Mouse (Mus musculus): ENCODE measurements around the gene Asb4.

Asb4 gene

DNA sequence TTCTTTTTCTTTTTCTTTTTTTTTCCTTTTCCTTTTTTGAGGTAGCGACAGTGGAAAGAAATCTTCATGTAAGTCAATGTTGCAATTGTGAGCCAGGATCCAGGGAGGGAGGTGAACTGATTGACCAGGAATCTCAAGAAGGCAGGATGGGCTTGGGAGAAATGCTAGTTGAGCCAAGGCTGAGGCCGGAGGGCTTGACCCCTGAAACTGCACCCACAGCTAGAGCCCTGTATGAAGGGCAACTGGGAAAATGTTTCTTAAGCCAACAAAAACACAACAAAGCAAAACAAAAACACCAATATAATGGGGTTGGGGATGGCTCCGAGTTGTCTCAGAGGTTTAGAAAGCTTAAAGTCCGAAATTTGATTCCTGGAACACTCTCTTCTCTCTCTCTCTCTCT is 65.2 kb downstream of the Asb4 start:
- no peak for DNase-seq

DNA sequence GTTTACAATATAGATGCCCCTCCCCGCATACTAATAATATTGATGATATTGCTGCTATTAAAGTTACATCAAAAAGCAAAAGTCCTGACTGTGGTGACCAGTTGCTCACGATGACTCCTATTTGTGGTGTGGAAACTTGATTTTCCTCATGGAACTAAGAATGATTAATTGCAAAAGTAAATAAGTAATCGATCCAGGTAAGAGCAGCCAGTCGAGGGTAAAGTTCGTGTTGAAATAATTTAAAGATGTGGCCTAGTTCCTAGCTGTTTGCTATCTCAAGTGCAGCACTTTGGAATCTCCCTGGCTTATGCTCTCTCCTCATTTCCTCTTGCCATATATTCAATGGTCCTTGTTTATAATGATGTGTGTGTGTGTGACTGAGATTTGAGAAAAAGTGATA is 66.7 kb downstream of the Asb4 start:
- DNase-seq = no peak

DNA sequence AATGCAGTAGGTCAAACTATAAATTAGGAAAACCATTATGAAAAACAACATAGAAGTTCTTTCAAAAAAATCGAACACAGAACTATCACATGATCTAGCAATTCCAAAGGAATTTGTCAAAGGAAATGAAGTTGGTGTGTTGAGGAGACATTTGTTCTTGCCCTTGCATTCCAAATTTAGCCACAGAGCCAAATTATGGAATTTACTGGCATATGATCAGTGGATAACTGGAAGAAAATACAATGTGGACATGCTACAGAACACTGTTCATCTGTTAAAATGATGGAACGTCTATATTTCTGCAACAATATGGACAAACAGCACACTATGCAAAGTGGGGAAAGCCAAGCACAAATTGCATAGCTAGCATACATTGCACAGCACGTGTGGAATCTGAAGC is 72.7 kb downstream of the Asb4 start:
- no peak for DNase-seq

DNA sequence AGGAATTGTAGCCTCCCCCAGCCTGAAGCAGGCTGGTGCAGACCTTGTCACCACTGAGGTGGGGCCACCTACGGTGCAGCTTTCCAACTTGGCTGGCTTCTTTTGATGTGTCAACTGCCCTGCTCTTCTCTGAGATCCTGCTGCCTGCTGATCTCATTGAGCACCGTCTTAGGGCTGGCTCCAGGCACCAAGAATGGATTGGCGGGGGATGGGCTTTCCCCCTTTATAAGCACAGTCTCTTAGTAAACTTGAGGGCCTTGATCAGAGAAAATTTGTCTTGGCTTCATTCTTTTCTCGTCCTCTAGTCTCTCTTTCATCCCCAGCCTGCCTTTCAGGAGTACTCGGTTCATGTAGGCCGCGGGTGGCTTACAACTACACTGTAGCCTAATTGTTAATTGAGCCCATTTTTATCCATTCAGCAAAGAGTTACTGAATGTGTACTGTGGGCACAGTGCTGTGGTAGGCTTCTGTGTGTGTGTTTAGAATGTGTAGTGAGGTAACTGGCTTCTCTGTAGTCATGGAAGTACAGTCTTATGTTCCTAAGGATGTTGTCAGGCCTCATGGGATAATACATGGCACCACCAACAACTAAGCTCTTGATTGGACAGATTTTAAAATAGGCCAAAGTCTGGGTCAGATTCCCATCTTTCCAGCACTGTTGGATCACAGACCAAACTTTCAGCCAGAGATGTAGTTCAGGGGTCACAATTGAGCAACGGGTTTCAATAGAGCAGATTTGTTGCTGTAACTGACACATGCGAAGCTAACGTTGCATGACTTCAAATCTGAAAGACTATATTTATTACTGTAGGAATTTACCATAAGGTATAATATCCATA is 87.5 kb downstream of the Asb4 start:
- no peak for DNase-seq

- DNase-seq = no peak
Observed at GRCm38 (mm10) chr6:5472692-5473091, 89.5 kb downstream of the Asb4 start.

DNA sequence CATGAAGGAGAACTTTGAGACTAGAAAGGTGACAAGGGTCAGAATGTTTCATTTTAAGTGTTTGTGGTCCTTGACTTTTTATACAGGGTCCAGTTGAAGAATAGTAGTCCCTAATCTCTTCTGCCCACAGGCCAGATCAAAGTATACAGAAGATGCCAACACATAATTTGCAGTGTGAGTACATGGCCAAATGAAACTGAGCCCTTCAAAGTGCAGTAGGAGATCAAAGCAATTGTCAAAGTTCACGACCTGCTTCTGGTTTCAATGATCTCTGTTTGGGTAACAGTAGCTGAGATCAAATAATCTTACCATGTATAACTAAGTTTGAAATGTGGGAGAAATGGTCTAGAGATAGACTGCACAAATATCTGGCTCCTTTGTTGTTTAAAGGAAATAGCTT is 90.8 kb downstream of the Asb4 start:
- DNase-seq = no peak

GRCm38 (mm10) chr6:5481066-5481465 is 97.9 kb downstream of the Asb4 start:
- no peak for DNase-seq

DNA sequence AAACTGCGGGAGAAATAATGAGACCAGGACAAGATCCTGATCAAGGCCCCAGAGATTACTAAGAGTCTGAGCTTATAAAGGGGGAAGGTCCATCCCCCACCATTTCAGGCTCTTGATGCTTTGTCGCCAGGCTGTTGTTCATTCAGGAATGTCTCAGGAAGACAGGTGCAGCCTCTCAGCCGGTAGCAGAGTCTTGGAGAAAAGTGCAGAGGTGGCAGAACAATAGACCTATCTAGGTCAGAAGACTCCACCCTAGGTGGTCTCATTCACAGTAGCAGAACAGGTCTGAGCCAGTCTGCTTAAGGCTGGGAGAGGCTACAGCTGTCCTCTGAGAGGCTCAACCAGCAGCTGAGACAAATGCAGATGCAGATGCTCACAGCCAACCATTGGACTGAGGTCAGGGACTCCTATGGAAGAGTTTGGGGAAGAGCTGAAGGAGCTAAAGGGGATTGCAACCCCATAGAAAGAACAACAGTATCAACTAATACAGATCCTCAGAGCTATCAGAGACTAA is 99.1 kb downstream of the Asb4 start:
- DNase-seq = no peak

All from liver (tissue).